Mouse (Mus musculus) hindbrain, embryonic 14.5 days (tissue): ENCODE data around the gene Phf21a. TPM values are rescaled to one million over a fixed set of nuclear protein-coding genes. Genes with fewer than 3 reads are reported as not detected.

ENCODE experiments used
- ATAC-seq: fragments of 200-750 bp; cut with Nextera tagmentation; 2 replicates; pipeline ENCODE4 v1.8.0; 2017; ENCODE audit warnings: moderate number of reproducible peaks, mild to moderate bottlenecking, moderate TSS enrichment, moderate library complexity; ENCODE audit not compliant: low FRiP score
- DNase-seq: peaks from one replicate; pipeline ENCODE4 v3.0.0-alpha.2; 2015; ENCODE audit warnings: low spot score
- H3K27ac ChIP-seq: fragments of 300-500 bp; sonication (generic); 2 replicates; pipeline ENCODE4 v1.5.1; 2014; ENCODE audit warnings: mild to moderate bottlenecking, moderate library complexity
- H3K27me3 ChIP-seq: fragments of 300-500 bp; sonication (generic); 2 replicates; pipeline ENCODE4 v1.6.1; 2014; ENCODE audit warnings: mild to moderate bottlenecking, low read length, mixed read lengths; ENCODE audit not compliant: control insufficient read depth, insufficient read depth
- H3K36me3 ChIP-seq: fragments of 300-500 bp; sonication (generic); replicated peaks from 2 replicates; pipeline ENCODE4 v1.6.1; 2014; ENCODE audit not compliant: control insufficient read depth, insufficient read depth
- H3K4me1 ChIP-seq: fragments of 300-500 bp; sonication (generic); replicated peaks from 2 replicates; pipeline ENCODE4 v1.6.1; 2014; ENCODE audit warnings: antibody characterized with exemption, low read length, mixed read lengths; ENCODE audit not compliant: control insufficient read depth, insufficient read depth
- H3K4me2 ChIP-seq: fragments of 300-500 bp; sonication (generic); replicated peaks from 2 replicates; pipeline ENCODE4 v1.6.1; 2014; ENCODE audit warnings: mild to moderate bottlenecking, moderate library complexity
- H3K4me3 ChIP-seq: fragments of 300-500 bp; sonication (generic); replicated peaks from 2 replicates; pipeline ENCODE4 v1.5.1; 2014; ENCODE audit warnings: mild to moderate bottlenecking, low read length
- H3K9ac ChIP-seq: fragments of 300-500 bp; sonication (generic); 2 replicates; pipeline ENCODE4 v1.6.1; 2014
- H3K9me3 ChIP-seq: fragments of 300-500 bp; sonication (generic); 2 replicates; pipeline ENCODE4 v1.6.1; 2016; ENCODE audit warnings: low read length; ENCODE audit not compliant: control insufficient read depth
- WGBS: fragments of 180-500 bp; shearing (Covaris S2); extraction: QIAGEN DNeasy Blood & Tissue Kit; methylation state at CpG from one replicate; pipeline ENCODE4 v1.1.7; 2014; 5-methylcytosine and 5-hydroxymethylcytosine counted together
- polyA plus RNA-seq: library from polyadenylated mRNA; unstranded; fragments of >200 nt; fragmentation: Nextera tagmentation; extraction: Ambion mirVana; gene quantifications from 2 replicates; pipeline ENCODE4 v1.2.1, GENCODE M21; 2014

Gene Phf21a
- polyA plus RNA-seq, 1 experiment from 2014 or later: 29.6 TPM

GRCm38 (mm10) chr2:92250472-92250871 is 157.6 kb downstream of the Phf21a start:
- H3K4me2 ChIP-seq: no peak overlapping the region
- H3K27ac ChIP-seq: no peak overlapping the region
- H3K9ac ChIP-seq: no peak overlapping the region
- WGBS: 92% methylated on average over 2 of the region's 2 CpGs
- H3K4me3 ChIP-seq: no peak overlapping the region
- DNase-seq (no peak), ATAC-seq (no peak)
- no peaks in the 10 kb centered on the region for H3K4me1 ChIP-seq
- no peaks in the 10 kb centered on the region for H3K9me3 ChIP-seq
- H3K27me3 ChIP-seq: no peaks in the 10 kb centered on the region
- peaks cover 20% of the 10 kb centered on the region for H3K36me3 ChIP-seq

GRCm38 (mm10) chr2:92253777-92254176 is 160.9 kb downstream of the Phf21a start:
- H3K27ac ChIP-seq: no peak overlapping the region
- no peaks in the 10 kb centered on the region for H3K27me3 ChIP-seq
- WGBS: 98% methylated on average over 5 of the region's 5 CpGs
- ATAC-seq: no peak
- H3K4me1 ChIP-seq: no peaks in the 10 kb centered on the region
- H3K4me3 ChIP-seq: no peak overlapping the region
- no peak for DNase-seq
- no peaks in the 10 kb centered on the region for H3K9me3 ChIP-seq
- peaks cover 7% of the 10 kb centered on the region; the same call in 1 of the 2 replicates for H3K36me3 ChIP-seq
- no peak overlapping the region for H3K4me2 ChIP-seq
- H3K9ac ChIP-seq: no peak overlapping the region

GRCm38 (mm10) chr2:92256141-92256540 is 163.2 kb downstream of the Phf21a start:
- H3K4me3 ChIP-seq: no peak overlapping the region
- ATAC-seq (no peak), DNase-seq (no peak)
- no peaks in the 10 kb centered on the region for H3K27me3 ChIP-seq
- no peaks in the 10 kb centered on the region for H3K9me3 ChIP-seq
- H3K4me2 ChIP-seq: no peak overlapping the region
- peaks cover under 1% of the 10 kb centered on the region; the same call in 1 of the 2 replicates for H3K36me3 ChIP-seq
- WGBS: 73% methylated on average over 7 of the region's 7 CpGs
- H3K4me1 ChIP-seq: no peaks in the 10 kb centered on the region
- no peak overlapping the region for H3K9ac ChIP-seq
- no peak overlapping the region for H3K27ac ChIP-seq

- Histone ChIP-seq H3K4me2 (no peak overlapping the region), H3K4me3 (no peak overlapping the region), H3K36me3 (no peaks in the 10 kb centered on the region), H3K4me1 (no peaks in the 10 kb centered on the region), H3K9ac (no peak overlapping the region), H3K27ac (no peak overlapping the region), H3K27me3 (no peaks in the 10 kb centered on the region), H3K9me3 (no peaks in the 10 kb centered on the region)
- WGBS: 49% methylated on average over 4 of the region's 4 CpGs
- DNase-seq (no peak), ATAC-seq (no peak)
Observed at GRCm38 (mm10) chr2:92257372-92257956, 164.5 kb downstream of the Phf21a start.

GRCm38 (mm10) chr2:92259924-92260323 is 167.0 kb downstream of the Phf21a start:
- 87% methylated on average over 2 of the region's 2 CpGs for WGBS
- ATAC-seq (no peak), DNase-seq (no peak)
- no peak overlapping the region for H3K9ac ChIP-seq
- H3K4me3 ChIP-seq: no peak overlapping the region
- no peak overlapping the region for H3K27ac ChIP-seq
- H3K4me2 ChIP-seq: no peak overlapping the region
- no peaks in the 10 kb centered on the region for H3K4me1 ChIP-seq
- H3K36me3 ChIP-seq: no peaks in the 10 kb centered on the region
- H3K27me3 ChIP-seq: no peaks in the 10 kb centered on the region
- no peaks in the 10 kb centered on the region for H3K9me3 ChIP-seq

GRCm38 (mm10) chr2:92266100-92266617 is 173.2 kb downstream of the Phf21a start:
- no peaks in the 10 kb centered on the region for H3K36me3 ChIP-seq
- H3K9ac ChIP-seq: no peak overlapping the region
- H3K4me1 ChIP-seq: no peaks in the 10 kb centered on the region
- no peak overlapping the region for H3K4me3 ChIP-seq
- ATAC-seq (no peak), DNase-seq (no peak)
- 77% methylated on average over 9 of the region's 9 CpGs for WGBS
- no peaks in the 10 kb centered on the region for H3K27me3 ChIP-seq
- no peaks in the 10 kb centered on the region for H3K9me3 ChIP-seq
- no peak overlapping the region for H3K27ac ChIP-seq
- H3K4me2 ChIP-seq: no peak overlapping the region

GRCm38 (mm10) chr2:92269227-92269626 is 176.3 kb downstream of the Phf21a start:
- Histone ChIP-seq H3K4me1 (no peaks in the 10 kb centered on the region), H3K9ac (no peak overlapping the region), H3K4me2 (no peak overlapping the region), H3K9me3 (no peaks in the 10 kb centered on the region), H3K27ac (no peak overlapping the region), H3K36me3 (no peaks in the 10 kb centered on the region), H3K27me3 (no peaks in the 10 kb centered on the region), H3K4me3 (no peak overlapping the region)
- 95% methylated on average over 5 of the region's 5 CpGs for WGBS
- ATAC-seq (no peak), DNase-seq (no peak)

GRCm38 (mm10) chr2:92272510-92272909 is 179.6 kb downstream of the Phf21a start:
- ATAC-seq: no peak
- no peak for DNase-seq
- H3K27ac ChIP-seq: no peak overlapping the region
- no peaks in the 10 kb centered on the region for H3K9me3 ChIP-seq
- no peak overlapping the region for H3K4me2 ChIP-seq
- no peaks in the 10 kb centered on the region for H3K4me1 ChIP-seq
- no peak overlapping the region for H3K9ac ChIP-seq
- no peak overlapping the region for H3K4me3 ChIP-seq
- 70% methylated on average over 2 of the region's 2 CpGs for WGBS
- H3K36me3 ChIP-seq: no peaks in the 10 kb centered on the region
- no peaks in the 10 kb centered on the region for H3K27me3 ChIP-seq

- H3K36me3 ChIP-seq: no peaks in the 10 kb centered on the region
- H3K27me3 ChIP-seq: no peaks in the 10 kb centered on the region
- H3K9ac ChIP-seq: no peak overlapping the region
- DNase-seq (peak; percentile 61), ATAC-seq (no peak)
- peaks cover 3% of the 10 kb centered on the region; the same call in 1 of the 2 replicates for H3K4me1 ChIP-seq
- H3K27ac ChIP-seq: no peak overlapping the region
- H3K4me3 ChIP-seq: no peak overlapping the region
- 78% methylated on average over 6 of the region's 6 CpGs for WGBS
- H3K9me3 ChIP-seq: no peaks in the 10 kb centered on the region
- H3K4me2 ChIP-seq: no peak overlapping the region
Observed at GRCm38 (mm10) chr2:92273101-92273801, 180.3 kb downstream of the Phf21a start.
